Mouse (Mus musculus): ENCODE data around the gene Susd4. TPM values are rescaled to one million over a fixed set of nuclear protein-coding genes. Genes with fewer than 3 reads are reported as not detected.

Gene Susd4
- total RNA-seq, 1 experiment from 2014 or later = not detected

Other genes with a start within 250 kb of the Susd4 start
- 22.4 TPM in 2 replicates for gene Capn2, start 246.3 kb upstream of the Susd4 start, total RNA-seq (2017)
- 0.37 TPM in 1 of 2 replicates, not detected in the other for gene Capn8, start 198.9 kb upstream of the Susd4 start, total RNA-seq (2017)
- gene Ccdc185, start 14.7 kb upstream of the Susd4 start, total RNA-seq (2017) = not detected in 2 replicates
- not detected in 2 replicates for gene Tlr5, start 190.9 kb downstream of the Susd4 start, total RNA-seq (2017)

Data from common myeloid progenitor, adult 5-6 weeks (primary cell).